Mouse (Mus musculus) small intestine, adult 2 months (tissue): ENCODE results near the gene Ncoa6.

Experiments used
- CTCF ChIP-seq: fragments of 200-500 bp; IDR thresholded peaks from 2 replicates; pipeline ENCODE4 v1.5.1; 2012; ENCODE audit warnings: low read depth, mild to moderate bottlenecking, control low read depth, inconsistent platforms, low read length, moderate library complexity, mixed read lengths; ENCODE audit not compliant: insufficient replicate concordance, insufficient read length; ENCODE audit errors: extremely low read depth
- POLR2A ChIP-seq: fragments of 200-500 bp; IDR thresholded peaks from 2 replicates; pipeline ENCODE4 v1.6.1; 2012; ENCODE audit warnings: low read depth, mild to moderate bottlenecking, control low read depth, inconsistent platforms, low read length, moderate library complexity

DNA sequence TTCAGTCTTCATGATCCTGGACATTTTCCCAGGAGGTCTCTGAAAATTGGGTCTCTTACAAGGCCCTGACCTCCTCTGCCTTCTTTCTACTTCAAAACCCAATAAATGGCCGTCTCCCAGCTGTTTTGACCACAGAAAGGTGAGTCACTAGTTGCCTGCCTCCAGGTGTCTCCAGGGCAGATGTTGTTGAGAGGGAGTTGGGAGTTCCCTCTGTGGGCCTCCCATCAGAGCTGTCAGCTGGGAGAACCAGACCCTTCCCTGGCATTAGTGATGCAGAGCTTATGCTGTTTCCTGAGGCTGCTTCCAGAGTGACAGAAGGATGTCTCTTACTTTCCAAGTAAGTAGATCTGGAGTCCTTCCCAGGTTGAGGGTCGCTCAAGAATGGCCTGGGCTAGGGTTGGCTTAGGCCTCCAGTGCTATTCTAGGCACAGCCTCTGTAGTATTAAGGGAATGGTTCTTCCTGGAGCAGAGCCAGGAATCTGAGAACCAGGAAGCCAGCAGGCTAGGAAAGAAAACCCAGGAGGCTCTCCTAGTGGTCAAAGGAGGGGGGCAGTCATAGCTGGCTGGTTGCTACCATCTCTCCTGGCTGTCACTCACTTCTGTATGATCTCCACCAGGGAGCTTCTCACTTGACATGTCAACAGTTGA is 90.8 kb downstream of the Ncoa6 start:
- TF ChIP-seq POLR2A (no peak), CTCF (no peak)
